Mouse (Mus musculus): ENCODE results near the gene Sertad4. TPM values are rescaled to one million over a fixed set of nuclear protein-coding genes. Genes with fewer than 3 reads are reported as not detected.

The Sertad4 gene
- total RNA-seq, 1 experiment, result 1.6 TPM

GRCm38 (mm10) chr1:192830444-192830843 lies 25.1 kb downstream of the Sertad4 start:
- Histone ChIP-seq H3K27ac (ENCODE audit: insufficient read depth, low read depth, low read length, poor library complexity, severe bottlenecking) (no peak overlapping the region), H3K9ac (ENCODE audit: insufficient read depth, low read depth, low read length, poor library complexity, severe bottlenecking) (no peak overlapping the region), H3K36me3 (ENCODE audit: control insufficient read depth, insufficient read depth, low read length, poor library complexity, severe bottlenecking) (no peaks in the 10 kb centered on the region), H3K4me1 (ENCODE audit: control insufficient read depth in 2 of 2, insufficient read depth in 2 of 2, low read length in 2 of 2, poor library complexity in 1 of 2) (peaks cover 10 to 18% of the 10 kb centered on the region in 2 experiments; a peak in 3 of 4 replicates), H3K4me3 (ENCODE audit: insufficient read depth in 1 of 2, low read depth in 1 of 2, low read length in 2 of 2, poor library complexity in 1 of 2, severe bottlenecking in 1 of 2) (no peak overlapping the region), H3K9me3 (ENCODE audit: control insufficient read depth, insufficient read depth, low read depth, low read length) (no peaks in the 10 kb centered on the region)
- in situ Hi-C loops (cut with MboI; ENCODE audit: low sequenced_read_pairs in 2 of 2, unreplicated experiment in 2 of 2), result no loop called here
- no peak for TF ChIP-seq HCFC1 (IDR thresholded peaks at IDR 0.05; ENCODE audit: borderline replicate concordance, insufficient read depth, low read length)
- no peak for TF ChIP-seq MAFK (IDR thresholded peaks at IDR 0.05; ENCODE audit: insufficient read depth, low read depth, low read length)
- TF ChIP-seq ZC3H11A (IDR thresholded peaks at IDR 0.05; ENCODE audit: borderline replicate concordance, low read depth, low read length), result no peak
- TF ChIP-seq CHD2 (IDR thresholded peaks at IDR 0.05; ENCODE audit: low read depth, low read length), result no peak
- no peak for TF ChIP-seq ZNF384 (IDR thresholded peaks at IDR 0.05; ENCODE audit: low read depth, low read length)
- no peak for DNase-seq (ENCODE audit: low read depth, low spot score)

DNA sequence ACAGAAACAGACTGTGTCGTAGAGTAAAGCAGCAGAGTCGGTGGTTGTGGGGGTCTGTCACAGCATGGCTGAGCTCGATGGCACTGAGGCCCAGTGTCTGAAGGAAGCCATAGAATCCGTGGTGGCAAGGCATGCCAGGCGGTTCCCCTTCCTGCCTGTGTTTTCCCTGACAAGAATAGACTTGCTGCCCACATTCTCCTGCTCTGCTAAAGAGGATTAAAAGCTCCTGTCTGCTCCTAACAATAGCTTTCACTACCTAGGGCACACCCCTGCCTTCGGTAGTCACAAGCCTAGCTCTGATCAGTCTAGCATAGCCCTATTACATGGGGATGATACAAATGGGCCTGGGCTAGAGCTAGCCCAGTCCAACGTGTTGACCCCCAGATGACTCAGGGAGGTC lies 26.6 kb downstream of the Sertad4 start:
- H3K27ac ChIP-seq (ENCODE audit: insufficient read depth, low read depth, low read length, poor library complexity, severe bottlenecking), result no peak overlapping the region
- in situ Hi-C loops (cut with MboI; ENCODE audit: low sequenced_read_pairs in 2 of 2, unreplicated experiment in 2 of 2), result no loop called here

GRCm38 (mm10) chr1:192827955-192828354 lies 27.6 kb downstream of the Sertad4 start:
- Histone ChIP-seq H3K9ac (ENCODE audit: insufficient read depth, low read depth, low read length, poor library complexity, severe bottlenecking) (no peak overlapping the region), H3K9me3 (ENCODE audit: control insufficient read depth, insufficient read depth, low read depth, low read length) (no peaks in the 10 kb centered on the region), H3K4me1 (ENCODE audit: control insufficient read depth in 2 of 2, insufficient read depth in 2 of 2, low read length in 2 of 2, poor library complexity in 1 of 2) (peaks cover 3 to 13% of the 10 kb centered on the region in 2 experiments; a peak in 3 of 4 replicates), H3K27ac (ENCODE audit: insufficient read depth, low read depth, low read length, poor library complexity, severe bottlenecking) (no peak overlapping the region), H3K36me3 (ENCODE audit: control insufficient read depth, insufficient read depth, low read length, poor library complexity, severe bottlenecking) (no peaks in the 10 kb centered on the region), H3K4me3 (ENCODE audit: insufficient read depth in 1 of 2, low read depth in 1 of 2, low read length in 2 of 2, poor library complexity in 1 of 2, severe bottlenecking in 1 of 2) (no peak overlapping the region)
- DNase-seq (ENCODE audit: low read depth, low spot score), result no peak
- TF ChIP-seq ZC3H11A (IDR thresholded peaks at IDR 0.05; ENCODE audit: borderline replicate concordance, low read depth, low read length), result no peak
- TF ChIP-seq MAFK (IDR thresholded peaks at IDR 0.05; ENCODE audit: insufficient read depth, low read depth, low read length), result no peak
- TF ChIP-seq HCFC1 (IDR thresholded peaks at IDR 0.05; ENCODE audit: borderline replicate concordance, insufficient read depth, low read length), result no peak
- TF ChIP-seq ZNF384 (IDR thresholded peaks at IDR 0.05; ENCODE audit: low read depth, low read length), result no peak
- no peak for TF ChIP-seq CHD2 (IDR thresholded peaks at IDR 0.05; ENCODE audit: low read depth, low read length)
- in situ Hi-C loops (cut with MboI; ENCODE audit: low sequenced_read_pairs in 2 of 2, unreplicated experiment in 2 of 2), result no loop called here

More for the DNA sequence above, 26.6 kb downstream of the Sertad4 start:
- H3K9ac ChIP-seq (ENCODE audit: insufficient read depth, low read depth, low read length, poor library complexity, severe bottlenecking), result no peak overlapping the region
- no peak for TF ChIP-seq HCFC1 (IDR thresholded peaks at IDR 0.05; ENCODE audit: borderline replicate concordance, insufficient read depth, low read length)
- TF ChIP-seq MAFK (IDR thresholded peaks at IDR 0.05; ENCODE audit: insufficient read depth, low read depth, low read length), result no peak
- TF ChIP-seq ZNF384 (IDR thresholded peaks at IDR 0.05; ENCODE audit: low read depth, low read length), result no peak
- TF ChIP-seq ZC3H11A (IDR thresholded peaks at IDR 0.05; ENCODE audit: borderline replicate concordance, low read depth, low read length), result no peak
- no peak for TF ChIP-seq CHD2 (IDR thresholded peaks at IDR 0.05; ENCODE audit: low read depth, low read length)
- H3K36me3 ChIP-seq (ENCODE audit: control insufficient read depth, insufficient read depth, low read length, poor library complexity, severe bottlenecking), result no peaks in the 10 kb centered on the region
- peaks cover 6 to 13% of the 10 kb centered on the region in 2 experiments; a peak in 2 of 4 replicates for H3K4me1 ChIP-seq (ENCODE audit: control insufficient read depth in 2 of 2, insufficient read depth in 2 of 2, low read length in 2 of 2, poor library complexity in 1 of 2)
- DNase-seq (ENCODE audit: low read depth, low spot score), result no peak
- no peaks in the 10 kb centered on the region for H3K9me3 ChIP-seq (ENCODE audit: control insufficient read depth, insufficient read depth, low read depth, low read length)
- H3K4me3 ChIP-seq (ENCODE audit: insufficient read depth in 1 of 2, low read depth in 1 of 2, low read length in 2 of 2, poor library complexity in 1 of 2, severe bottlenecking in 1 of 2), result no peak overlapping the region

GRCm38 (mm10) chr1:192825746-192826145 lies 29.8 kb downstream of the Sertad4 start:
- H3K36me3 ChIP-seq (ENCODE audit: control insufficient read depth, insufficient read depth, low read length, poor library complexity, severe bottlenecking), result no peaks in the 10 kb centered on the region
- peaks cover 8 to 18% of the 10 kb centered on the region in 2 experiments for H3K4me1 ChIP-seq (ENCODE audit: control insufficient read depth in 2 of 2, insufficient read depth in 2 of 2, low read length in 2 of 2, poor library complexity in 1 of 2)
- peak; percentile 58 for DNase-seq (ENCODE audit: low read depth, low spot score)
- H3K4me3 ChIP-seq (ENCODE audit: insufficient read depth in 1 of 2, low read depth in 1 of 2, low read length in 2 of 2, poor library complexity in 1 of 2, severe bottlenecking in 1 of 2), result peak overlapping the region; percentile 24 to 43; a peak in 2 of 4 replicates
- no peak overlapping the region for H3K27ac ChIP-seq (ENCODE audit: insufficient read depth, low read depth, low read length, poor library complexity, severe bottlenecking)
- in situ Hi-C loops (cut with MboI; ENCODE audit: low sequenced_read_pairs in 2 of 2, unreplicated experiment in 2 of 2), result no loop called here
- TF ChIP-seq ZC3H11A (IDR thresholded peaks at IDR 0.05; ENCODE audit: borderline replicate concordance, low read depth, low read length), result no peak
- TF ChIP-seq MAFK (IDR thresholded peaks at IDR 0.05; ENCODE audit: insufficient read depth, low read depth, low read length), result no peak
- TF ChIP-seq ZNF384 (IDR thresholded peaks at IDR 0.05; ENCODE audit: low read depth, low read length), result no peak
- TF ChIP-seq HCFC1 (IDR thresholded peaks at IDR 0.05; ENCODE audit: borderline replicate concordance, insufficient read depth, low read length), result no peak
- no peak for TF ChIP-seq CHD2 (IDR thresholded peaks at IDR 0.05; ENCODE audit: low read depth, low read length)
- H3K9me3 ChIP-seq (ENCODE audit: control insufficient read depth, insufficient read depth, low read depth, low read length), result no peaks in the 10 kb centered on the region
- no peak overlapping the region for H3K9ac ChIP-seq (ENCODE audit: insufficient read depth, low read depth, low read length, poor library complexity, severe bottlenecking)

All from ES-E14 (cell line).